Mouse (Mus musculus): ENCODE data around the gene Itpr3.

- TF ChIP-seq POLR2A (IDR thresholded peaks at IDR 0.05; ENCODE audit: extremely low read depth, insufficient read depth, low read length) (no peak), CTCF (IDR thresholded peaks at IDR 0.05; ENCODE audit: extremely low read depth, insufficient read depth, low read length) (peak; percentile 31; the same call in 1 of the 2 replicates)
Observed at GRCm38 (mm10) chr17:27106745-27107144, 49.6 kb downstream of the Itpr3 start.

Data from cortical plate, adult 2 months (tissue).